In genomic region chr6:49142428-49142827, GRCm38 (mm10) we compare ENCODE assay signal across 9 mouse cellular contexts.
DNase-seq lines count a peak whose midpoint lies in the region; ATAC-seq lines count a peak whose summit lies in the region.
"Had no signal": no experiment of that assay in that cellular context is flagged by ENCODE, and none has a peak within 500 bp of the region (broad histone marks: within the 10 kb centered on the region; RNA-seq: fewer than 3 reads in every experiment).

No protein-coding gene starts in this region.

- DNase-seq in heart, adult 11 months: peak; percentile 88
- no peak for DNase-seq in heart, embryonic 10.5 days (ENCODE audit: low spot score)
- peak; percentile 29 for DNase-seq in thymus, postnatal 4 days
- no peak for DNase-seq in thymus, postnatal 0 days (ENCODE audit: low spot score)
- DNase-seq in neural tube, embryonic 10.5 days (ENCODE audit: extremely low spot score, low spot score): no peak
- DNase-seq in left cerebral cortex, postnatal 25 days (ENCODE audit: low spot score in 2 of 2): no peak

- 0 out of 2 replicates have a peak, but pooled peaks cover 3% of the 10 kb centered on the region for H3K36me3 ChIP-seq in heart, embryonic 10.5 days
- H3K36me3 ChIP-seq: liver, embryonic 15.5 days had no signal

- no peak overlapping the region for H3K4me3 ChIP-seq in heart, embryonic 10.5 days
- H3K4me3 ChIP-seq: liver, embryonic 15.5 days had no signal

- ATAC-seq in common myeloid progenitor, adult 5-6 weeks (replicated peaks; ENCODE audit: low read depth, poor library complexity, severe bottlenecking): 0 out of 2 replicates have a peak, but pooled peaks have one; percentile 52
- ATAC-seq in megakaryocyte progenitor cell, adult 5-6 weeks (replicated peaks; ENCODE audit: poor library complexity): 0 out of 2 replicates have a peak, but pooled peaks have one; percentile 48

- WGBS in heart, embryonic 10.5 days: 89% methylated on average over 9 of the region's 9 CpGs

- H3K9me3 ChIP-seq in heart, embryonic 10.5 days: no peaks in the 10 kb centered on the region
- H3K9me3 ChIP-seq: liver, embryonic 15.5 days had no signal

- H3K4me1 ChIP-seq in heart, embryonic 10.5 days: peaks cover 57% of the 10 kb centered on the region

- intact Hi-C loops in left cerebral cortex, postnatal 25 days (cut with DNase I): no loop called here

- no peaks in the 10 kb centered on the region for H3K27me3 ChIP-seq in heart, embryonic 10.5 days (ENCODE audit: insufficient read depth, poor library complexity, severe bottlenecking)
- H3K27me3 ChIP-seq: liver, embryonic 15.5 days had no signal

- no peak overlapping the region for H3K27ac ChIP-seq in heart, embryonic 10.5 days
- H3K27ac ChIP-seq: liver, embryonic 15.5 days had no signal

Comparison
In these comparisons a context has a peak if more than half of its experiments do, and no peak if none do; other contexts are left out.
1. DNase-seq: peak in heart, adult 11 months (single experiment) and thymus, postnatal 4 days (single experiment); none in heart, embryonic 10.5 days (single experiment), thymus, postnatal 0 days (single experiment), neural tube, embryonic 10.5 days (single experiment) and left cerebral cortex, postnatal 25 days (0 of 2).